Mouse (Mus musculus) spleen, postnatal 10 days (tissue): Measurements from ENCODE around the gene Map3k6.
A peak's percentile ranks its signal among the peaks of the same experiment; 100 is the strongest.

ENCODE experiments used
- DNase-seq, 2 experiments: peaks; one replicate each; pipeline ENCODE4 v3.0.0; 2021 to 2022; ENCODE audit warnings: low spot score in 2 of 2

Gene Map3k6

DNA sequence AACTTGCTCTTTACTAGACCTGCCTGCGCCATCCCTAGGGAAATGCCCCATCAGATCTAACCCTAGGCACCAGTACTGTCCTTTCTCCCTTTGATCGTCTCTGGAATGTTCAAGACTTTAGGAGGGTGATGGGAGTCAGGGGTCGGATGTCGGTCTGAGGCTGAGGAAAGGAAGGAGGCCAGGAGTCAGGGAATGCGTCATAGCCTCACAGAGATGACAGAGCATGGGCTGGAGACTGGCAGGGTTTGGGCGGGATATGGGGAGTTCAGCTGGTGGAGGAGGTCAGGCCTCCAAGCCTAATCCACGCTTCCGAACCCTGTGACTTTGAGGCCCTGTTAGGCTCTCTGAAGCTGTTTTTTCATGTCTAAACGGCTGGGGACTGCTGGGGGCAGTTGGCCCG is 27.0 kb upstream of the Map3k6 start:
- no peak for DNase-seq

DNA sequence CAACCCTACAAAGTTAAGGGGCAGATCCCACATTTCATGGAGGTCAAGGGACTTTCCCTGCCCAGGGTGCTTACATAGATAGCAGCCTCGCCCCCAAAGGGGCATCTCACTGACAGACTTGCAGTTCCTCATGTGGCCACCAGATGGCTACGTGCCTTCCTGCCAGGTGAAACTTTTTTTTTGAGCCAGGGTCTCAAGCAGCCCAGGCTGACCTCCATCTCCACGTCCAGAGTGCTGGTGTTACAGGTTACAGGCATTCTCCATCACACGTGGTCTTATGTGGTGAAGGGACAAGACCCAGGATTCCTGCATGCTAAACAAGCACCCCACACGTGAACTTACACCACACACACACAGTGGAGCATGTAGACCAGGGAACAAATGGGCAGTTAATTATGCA is 23.0 kb upstream of the Map3k6 start:
- peak; percentile 68 to 82 for DNase-seq

DNA sequence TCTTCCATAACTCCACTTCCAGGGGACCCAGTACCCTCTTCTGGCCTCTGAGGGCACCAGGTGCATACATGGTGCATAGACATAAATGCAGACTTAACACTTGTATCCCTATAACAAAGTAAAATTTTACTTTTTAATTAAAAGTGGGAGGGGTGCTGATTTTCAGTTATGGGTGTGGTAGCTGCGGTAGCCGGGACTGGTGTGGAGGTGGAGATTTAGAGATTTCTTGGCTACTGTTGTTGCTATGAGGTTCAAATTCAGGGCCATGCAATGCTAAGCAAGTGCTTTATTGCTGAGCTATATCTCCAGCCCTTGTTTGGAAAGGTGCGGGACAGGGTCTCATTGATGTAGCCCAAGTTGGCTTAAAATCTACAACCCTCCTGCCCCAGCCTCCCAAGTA is 21.9 kb upstream of the Map3k6 start:
- no peak for DNase-seq

DNA sequence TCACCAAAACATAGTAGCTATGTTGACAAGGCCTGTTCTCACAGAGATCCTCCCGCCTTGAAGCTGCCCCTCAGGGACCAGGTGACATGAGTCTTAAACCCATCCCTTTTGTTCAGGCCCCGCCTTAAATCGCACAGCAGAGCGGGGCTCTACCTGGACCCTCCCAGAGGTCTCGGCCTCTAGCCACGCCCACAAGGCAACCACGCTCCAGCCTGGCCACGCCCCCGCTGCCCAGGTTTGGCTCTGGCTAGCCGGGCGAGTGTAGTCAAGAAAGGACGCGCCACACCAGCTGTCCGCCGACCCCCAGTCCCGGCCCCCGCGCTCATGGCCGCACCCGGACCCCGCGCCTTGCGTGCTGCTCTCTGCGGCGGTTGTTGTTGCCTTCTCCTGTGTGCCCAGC is 20.0 kb upstream of the Map3k6 start:
- DNase-seq = no peak

DNA sequence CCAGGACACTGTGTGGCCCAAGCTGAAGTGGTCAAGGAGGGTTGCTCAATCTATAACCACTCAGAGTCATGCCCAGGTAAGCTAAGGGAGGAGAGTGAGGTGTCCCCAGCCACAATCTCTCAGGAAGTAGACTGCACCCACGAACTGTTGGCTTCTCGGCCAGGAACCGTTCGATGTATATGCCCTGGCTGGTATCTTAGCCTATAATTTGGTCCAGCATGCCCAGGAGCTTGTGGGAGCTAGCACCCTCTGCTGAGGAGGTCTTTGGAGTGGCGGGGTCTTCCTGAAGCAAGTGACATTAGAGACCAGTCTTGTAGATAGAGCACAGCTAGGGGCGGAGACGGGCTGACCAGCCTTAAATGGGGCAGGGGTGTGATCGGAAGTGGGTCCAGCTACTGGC is 18.9 kb upstream of the Map3k6 start:
- DNase-seq = no peak

DNA sequence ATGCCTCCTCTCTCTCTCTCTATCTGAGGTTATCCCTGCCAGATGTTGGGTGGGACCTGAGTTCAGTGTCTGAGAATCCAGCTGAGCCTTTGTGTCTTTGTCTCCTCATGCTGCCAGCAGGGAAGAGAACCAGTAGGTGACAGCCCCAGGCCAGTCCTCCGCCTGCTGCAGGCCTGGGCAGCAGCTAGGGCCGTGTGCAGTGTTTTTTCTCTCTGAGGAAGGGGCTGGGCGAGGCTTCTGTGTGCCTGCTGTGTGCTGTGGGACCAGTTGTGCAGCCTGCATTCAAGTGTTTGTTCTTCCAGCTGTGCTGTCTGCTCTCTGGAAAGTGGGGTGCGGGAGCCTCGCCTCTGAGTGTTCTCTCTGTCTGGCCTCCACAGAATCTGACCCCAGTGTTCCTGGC is 16.7 kb upstream of the Map3k6 start:
- no peak for DNase-seq

DNA sequence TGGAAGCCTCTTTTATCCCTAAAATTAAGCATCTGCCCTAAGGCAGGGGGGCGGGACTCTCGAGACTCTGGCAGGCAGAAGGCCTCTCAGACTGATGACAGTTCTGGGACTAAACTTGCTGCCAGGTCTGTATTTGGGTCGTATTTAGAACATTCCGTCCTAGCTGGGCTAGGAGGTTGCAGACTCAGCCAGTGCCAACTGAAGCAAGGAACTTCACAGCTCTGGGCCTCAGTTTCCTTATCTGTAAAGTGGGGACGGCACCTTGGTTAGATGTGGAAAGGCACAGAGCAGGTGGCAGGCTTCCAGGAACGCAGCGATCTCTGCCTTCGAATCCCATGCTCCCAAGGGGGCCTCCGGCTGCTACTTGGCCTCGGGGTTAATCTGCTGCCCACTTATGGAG is 14.5 kb upstream of the Map3k6 start:
- DNase-seq = no peak

DNA sequence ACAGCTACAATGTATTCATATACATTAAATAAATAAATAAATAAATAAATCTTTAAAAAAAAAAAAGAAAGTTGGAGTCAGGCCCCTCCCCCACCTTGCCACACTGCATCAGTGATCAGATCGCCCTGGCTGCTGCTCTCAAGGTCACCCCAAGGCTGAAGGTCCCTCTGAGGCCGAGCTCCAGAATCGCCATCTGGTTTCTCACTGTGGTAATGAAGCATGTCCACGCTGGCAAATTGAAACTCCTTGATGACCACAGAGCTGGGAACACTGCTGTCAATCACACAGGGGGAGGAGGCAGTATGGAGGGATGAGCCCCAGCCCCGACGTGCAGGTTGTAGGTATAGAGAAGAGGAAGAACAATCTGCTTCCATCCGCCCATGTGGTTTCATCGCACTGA is 13.0 kb upstream of the Map3k6 start:
- DNase-seq = no peak

DNA sequence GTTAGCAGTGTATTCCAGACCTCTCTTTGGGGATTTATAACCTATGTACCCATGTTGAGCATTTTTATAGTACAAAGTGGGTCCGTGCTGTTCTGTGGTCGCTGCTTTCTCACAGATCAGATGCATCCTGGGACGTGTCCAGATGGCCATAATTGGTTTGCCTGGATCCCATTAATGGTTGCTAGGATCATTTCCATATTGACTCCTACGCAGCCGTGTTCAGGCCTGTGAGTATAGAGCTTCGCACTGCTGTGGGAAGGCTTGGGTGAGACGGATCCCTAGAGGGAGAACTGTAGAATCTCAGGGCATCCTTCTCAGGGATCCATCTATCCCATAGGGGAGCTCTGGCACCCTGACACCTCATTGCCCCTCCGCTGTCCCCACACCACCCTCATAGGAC is 11.0 kb upstream of the Map3k6 start:
- DNase-seq = no peak

DNA sequence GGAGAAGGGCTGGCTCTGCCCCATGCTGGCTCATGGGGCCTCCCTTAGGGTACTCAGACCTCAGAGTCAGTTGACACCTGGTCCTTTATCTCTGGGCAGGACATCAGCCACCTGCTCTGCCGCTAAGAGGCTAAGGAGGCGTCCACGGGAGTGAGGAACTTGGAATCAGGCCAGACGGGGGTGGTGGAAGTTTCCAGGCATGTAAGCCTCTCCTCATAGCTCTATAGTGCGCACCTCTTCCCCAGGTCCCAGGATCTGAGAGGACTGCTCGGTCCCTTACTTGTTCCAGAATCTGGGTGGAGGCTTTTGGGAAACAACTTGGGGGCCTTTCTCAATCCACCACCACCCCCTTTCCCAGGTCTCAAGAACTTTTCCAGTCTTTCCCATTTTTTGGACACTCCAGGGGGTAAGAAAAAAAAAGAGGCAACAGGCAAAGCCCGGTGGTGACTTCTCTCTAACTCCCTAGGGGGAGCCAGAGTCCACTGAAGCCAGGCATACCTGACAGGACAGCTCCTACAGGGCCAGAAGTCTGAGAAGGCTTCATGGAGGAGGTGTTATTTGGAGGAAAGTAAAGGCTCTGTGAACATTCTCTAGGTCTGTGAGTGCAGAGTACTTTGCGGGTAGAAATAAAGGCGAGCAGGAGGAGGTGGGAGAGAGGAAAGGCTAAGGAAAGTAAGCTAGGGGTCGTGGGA is 7.2 kb upstream of the Map3k6 start:
- DNase-seq = peak in 1 of 2 experiments; percentile 54

DNA sequence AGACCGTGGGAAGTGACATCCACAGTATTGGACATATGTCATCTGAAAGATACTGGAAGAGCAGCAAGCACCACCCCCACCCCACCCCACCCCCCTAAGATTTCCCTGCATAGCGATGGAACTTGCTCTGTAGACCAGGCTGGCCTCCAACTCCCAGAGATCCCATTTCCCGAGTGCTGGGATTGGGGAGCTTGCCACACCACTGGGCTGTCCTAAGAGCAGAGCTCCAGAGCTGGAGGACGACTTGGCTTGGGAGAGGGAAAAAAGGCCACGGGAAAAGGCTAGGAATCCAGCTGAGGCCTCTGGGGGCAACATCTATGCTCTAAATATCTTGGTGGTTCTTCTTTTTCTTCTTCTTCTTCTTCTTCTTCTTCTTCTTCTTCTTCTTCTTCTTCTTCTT is 5.8 kb upstream of the Map3k6 start:
- DNase-seq = no peak

DNA sequence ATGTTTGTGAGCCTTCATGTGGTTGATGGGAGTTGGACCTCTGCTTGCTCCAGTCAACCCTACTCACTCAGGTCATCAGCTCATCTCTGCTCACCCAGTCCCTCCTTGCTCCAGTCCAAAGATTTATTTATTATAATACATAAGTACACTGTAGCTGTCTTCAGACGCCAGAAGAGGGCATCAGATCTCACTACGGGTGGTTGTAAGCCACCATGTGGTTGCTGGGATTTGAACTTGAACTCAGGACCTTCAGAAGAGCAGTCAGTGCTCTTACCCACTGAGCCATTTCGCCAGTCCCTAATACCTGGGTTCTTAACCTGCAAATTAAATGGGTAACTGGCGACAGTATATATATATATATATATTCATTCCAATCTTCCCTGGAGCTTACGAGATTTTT is 5.2 kb upstream of the Map3k6 start:
- no peak for DNase-seq

DNA sequence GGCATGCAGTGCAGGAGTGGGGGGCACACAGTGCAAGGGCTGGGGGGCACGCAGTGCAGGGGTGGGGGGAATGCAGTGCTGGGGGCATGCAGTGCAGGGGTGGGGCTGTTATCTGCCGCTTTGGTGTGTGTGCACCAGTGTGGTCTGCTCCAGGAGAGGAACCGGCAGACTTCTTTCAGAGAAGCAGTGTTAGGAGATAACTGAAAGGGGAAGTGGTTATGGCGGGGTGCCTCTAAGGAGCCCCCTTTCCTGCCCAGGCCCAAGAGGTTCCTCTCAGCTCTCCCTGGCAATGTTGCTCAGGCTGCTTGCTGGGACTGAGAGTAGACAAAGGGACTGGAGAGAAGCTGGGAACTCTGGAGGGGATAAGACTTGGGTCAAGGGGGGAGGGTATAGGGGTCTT is 2.7 kb upstream of the Map3k6 start:
- DNase-seq = peak in 1 of 2 experiments; percentile 50

DNA sequence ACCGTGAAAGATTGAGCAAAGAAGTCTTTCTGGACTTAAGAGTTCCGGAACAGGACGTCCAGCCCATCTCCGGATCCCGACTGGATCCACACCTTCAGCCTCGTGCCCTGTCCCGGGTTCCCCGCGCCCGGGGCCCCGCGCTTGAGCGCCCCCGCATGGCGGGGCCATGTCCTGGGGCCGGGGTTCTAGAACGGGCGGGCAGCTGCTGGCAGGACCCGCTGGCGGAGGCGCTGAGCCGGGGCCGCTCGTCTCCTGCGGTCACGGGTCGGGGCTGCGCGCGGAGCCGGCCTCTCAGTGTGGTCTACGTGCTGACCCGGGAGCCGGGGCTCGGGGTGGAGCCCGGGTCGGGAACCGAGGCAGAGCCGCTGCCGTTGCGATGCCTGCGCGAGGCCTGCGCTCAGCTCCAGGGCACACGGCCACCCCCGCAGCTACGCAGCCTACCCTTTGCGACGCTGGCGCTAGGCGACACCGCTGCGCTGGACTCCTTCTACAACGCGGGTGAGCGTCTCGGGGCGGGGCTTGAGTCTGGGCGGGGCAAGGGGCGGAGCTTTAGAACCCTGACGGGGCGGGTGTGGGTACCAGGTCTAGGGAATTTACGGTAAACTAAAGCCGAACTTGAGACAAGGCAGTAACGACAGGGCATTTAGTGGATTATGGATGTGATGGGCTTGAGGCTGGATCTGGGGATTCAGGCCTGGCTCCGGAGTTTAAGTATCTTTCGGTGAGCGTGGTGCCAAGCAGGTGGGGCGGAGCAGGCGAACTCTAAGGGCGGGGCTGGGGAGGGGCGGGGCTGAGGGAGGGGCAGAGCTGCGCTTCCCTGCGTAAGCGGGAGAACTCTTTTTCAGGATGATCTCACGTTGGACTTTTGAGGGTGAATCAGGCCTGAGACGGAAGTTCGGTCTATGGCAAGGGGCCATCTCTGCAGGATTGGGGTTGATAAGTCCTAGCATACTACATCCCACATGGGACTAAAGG is 603 bp downstream of the Map3k6 start:
- DNase-seq = peak; percentile 94 to 95

DNA sequence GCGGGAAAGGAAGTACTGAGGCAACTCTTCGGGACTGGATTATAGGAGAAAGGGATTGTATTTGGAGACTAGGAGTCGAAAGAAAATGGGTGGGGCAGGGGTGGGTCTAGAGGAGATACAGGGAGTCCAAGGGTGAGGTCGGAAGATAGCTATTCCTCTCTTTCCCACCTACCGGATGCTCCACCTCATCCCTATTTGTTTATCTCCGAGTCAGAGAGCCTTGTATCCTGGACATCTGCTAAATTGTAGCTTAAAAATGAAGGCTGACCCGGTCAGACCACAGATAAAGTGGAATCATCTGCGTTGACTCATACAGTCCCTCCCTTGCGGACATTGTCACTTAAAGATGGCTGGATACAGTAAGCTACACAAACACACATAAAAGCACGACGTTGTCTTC is 1.3 kb downstream of the Map3k6 start:
- DNase-seq = no peak

DNA sequence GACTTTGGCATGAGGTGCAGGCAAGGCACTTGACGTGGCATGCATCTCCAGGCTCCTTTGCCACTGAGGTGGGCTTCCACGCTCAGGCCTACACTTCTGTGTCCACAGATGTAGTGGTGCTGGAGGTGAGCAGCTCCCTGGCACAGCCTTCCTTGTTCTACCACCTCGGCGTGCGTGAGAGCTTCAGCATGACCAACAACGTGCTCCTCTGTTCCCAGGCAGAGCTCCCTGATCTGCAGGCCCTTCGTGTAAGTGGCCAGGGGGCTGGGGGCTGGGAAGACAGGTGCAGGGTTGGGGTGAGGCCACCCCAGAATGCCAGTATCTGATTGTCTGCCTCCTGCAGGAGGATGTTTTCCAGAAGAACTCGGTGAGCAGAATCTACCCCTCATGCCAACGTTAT is 2.1 kb downstream of the Map3k6 start:
- no peak for DNase-seq

DNA sequence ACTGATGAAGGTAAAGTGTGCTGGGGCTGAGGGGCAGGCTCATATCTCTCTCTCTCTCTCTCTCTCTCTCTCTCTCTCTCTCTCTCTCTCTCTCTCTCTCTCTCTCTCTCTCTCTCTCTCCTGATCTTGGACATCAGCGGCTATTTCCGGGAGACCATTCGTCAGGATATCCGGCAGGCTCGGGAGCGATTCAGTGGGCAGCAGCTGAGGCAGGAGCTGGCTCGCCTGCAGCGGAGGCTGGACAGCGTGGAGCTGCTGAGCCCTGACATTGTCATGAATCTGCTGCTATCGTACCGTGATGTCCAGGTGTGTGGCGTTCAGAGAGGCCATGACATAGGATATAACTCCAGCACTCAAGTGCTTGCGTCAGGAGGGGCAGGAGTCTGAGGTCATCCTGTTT is 2.9 kb downstream of the Map3k6 start:
- no peak for DNase-seq

DNA sequence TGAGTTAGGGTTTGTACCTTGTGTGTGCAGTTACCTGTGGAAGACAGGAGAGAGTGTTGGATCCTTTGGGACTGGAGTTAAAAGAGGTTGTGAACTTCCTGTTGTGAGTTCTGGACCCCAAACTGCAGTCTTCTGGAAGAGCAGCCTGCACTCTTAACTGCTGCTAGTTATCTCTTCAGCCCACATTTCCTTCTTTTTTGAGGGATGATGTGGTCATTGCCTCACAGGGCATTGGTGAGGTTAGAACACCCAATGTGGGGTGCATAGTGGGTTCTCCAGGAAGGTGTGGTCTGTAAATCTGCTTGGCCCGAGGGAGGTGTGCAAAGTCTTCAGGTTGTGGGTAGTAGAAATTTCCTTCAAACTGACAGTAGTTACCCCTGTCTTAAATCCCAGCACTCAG is 3.7 kb downstream of the Map3k6 start:
- no peak for DNase-seq

DNA sequence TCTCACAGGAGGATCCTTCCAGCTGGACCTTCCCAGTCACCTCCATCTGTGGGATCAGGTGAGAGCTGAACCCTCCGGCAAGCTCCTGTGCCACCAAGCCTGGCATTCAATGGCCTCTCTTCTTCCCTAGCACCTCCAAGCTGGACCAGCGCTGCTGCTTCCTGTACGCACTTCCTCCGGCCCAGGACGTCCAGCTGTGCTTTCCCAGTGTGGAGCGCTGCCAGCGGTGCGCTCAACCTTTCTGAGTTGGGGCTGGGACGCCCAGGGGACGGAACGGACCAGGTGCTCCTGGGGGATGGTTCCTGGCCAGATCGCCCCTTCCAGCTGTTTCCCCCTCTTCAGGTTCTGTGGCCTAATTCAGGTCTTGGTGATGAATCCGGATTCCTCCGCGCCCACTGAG is 6.5 kb downstream of the Map3k6 start:
- no peak for DNase-seq

DNA sequence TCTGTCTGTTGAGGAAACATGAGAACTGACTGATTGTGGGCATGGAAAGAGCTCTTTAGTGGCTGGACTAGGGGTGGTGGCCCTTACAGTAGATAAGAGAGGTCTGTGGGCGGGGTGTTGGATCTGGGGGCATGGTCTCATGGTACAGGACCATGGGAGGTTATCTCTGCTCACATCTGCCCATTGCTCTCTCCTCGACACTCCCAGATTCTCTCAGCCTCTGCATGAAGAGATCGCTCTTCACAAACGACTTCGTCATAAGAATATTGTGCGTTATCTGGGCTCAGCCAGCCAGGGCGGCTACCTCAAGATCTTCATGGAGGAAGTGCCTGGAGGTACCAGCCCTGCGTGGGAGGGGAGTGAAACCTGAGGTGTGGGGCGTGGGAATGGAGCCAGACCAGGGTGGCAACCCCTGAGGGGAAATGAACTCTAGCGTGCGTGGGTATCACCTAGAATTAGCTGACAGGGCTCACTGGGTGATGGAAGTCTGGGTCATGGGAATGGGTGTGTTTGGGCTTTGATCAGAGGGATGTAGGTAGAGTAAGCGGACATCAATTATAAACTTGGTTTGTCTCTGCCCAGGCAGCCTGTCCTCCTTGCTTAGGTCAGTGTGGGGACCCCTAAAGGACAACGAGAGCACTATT is 7.3 kb downstream of the Map3k6 start:
- peak in 1 of 2 experiments; percentile 60 for DNase-seq

DNA sequence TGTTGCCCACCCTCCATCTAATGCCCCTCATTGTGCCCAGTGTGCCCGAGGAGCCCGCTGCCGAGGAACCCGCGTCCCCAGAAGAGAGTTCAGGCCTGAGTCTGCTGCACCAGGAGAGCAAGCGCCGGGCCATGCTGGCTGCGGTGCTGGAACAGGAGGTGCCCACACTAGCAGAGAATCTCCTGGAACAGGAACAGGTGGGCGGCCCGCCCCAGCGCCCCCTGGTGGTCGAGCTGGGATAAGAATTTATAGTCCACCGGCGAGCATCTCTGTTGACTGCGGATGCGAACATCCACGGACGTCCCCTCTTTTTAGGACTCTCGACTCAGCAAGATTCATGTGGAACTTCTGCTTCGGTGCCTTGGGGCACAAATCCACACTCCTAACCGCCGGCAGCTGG is 10.0 kb downstream of the Map3k6 start:
- DNase-seq = peak; percentile 88 to 91

DNA sequence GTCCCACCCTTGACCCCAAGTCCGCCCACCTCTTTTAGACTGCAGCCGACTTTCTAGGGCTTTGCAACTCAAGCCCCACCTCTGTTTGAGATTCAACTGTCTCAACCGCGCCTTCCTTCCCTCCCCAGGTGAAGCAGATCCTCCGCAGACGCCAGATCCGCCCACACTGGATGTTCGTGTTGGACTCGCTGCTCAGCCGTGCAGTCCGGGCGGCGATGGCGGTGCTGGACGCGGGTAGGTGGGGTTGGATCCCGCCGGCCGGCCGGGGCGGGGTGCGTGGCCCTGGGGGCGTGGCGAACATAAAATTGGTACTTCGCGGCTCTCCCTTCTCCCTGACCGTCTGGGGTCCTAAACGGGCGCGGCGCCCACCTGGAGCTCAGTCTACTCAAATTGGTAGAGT is 10.6 kb downstream of the Map3k6 start:
- DNase-seq = no peak

DNA sequence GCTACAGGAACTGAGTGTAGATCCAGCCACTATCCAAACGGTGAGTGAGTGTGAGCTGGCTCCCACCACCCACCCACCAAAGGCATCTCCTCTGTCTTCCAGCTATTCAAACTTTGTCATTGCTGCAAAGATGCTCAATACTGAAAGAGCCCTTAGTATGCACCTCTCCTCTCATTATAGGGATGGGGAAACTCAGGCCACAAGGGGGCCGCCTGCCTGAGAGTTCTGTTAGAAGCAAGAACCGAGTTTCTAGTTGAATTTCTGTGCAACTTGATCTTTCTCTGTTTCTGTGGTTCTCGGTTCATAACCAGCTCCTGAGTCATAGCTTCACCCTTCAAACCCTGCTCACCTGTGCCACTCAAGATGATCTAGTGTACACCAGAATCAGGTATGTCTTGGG is 11.5 kb downstream of the Map3k6 start:
- no peak for DNase-seq
